Mouse (Mus musculus): ENCODE measurements around the gene Prpf38b.

GRCm38 (mm10) chr3:108865129-108865528 is 46.4 kb downstream of the Prpf38b start:
- TF ChIP-seq CTCF (IDR thresholded peaks at IDR 0.05; ENCODE audit: low read depth): no peak
- no peak for TF ChIP-seq EP300 (IDR thresholded peaks at IDR 0.05; ENCODE audit: low read depth)
